Mouse (Mus musculus) myocyte (in vitro differentiated cells): ENCODE results near the gene Ccdc36.

Experiments used
- POLR2A ChIP-seq: IDR thresholded peaks from one replicate; pipeline ENCODE4 v1.6.1; 2011; ENCODE audit warnings: low read depth, mild to moderate bottlenecking, control low read depth, moderate library complexity; ENCODE audit not compliant: insufficient read length
- TCF12 ChIP-seq: IDR thresholded peaks from one replicate; pipeline ENCODE4 v1.6.1; 2011; ENCODE audit warnings: mild to moderate bottlenecking, control low read depth; ENCODE audit not compliant: poor library complexity, insufficient read depth, severe bottlenecking

- no peak for TF ChIP-seq POLR2A
- TF ChIP-seq TCF12, result no peak
Measured at GRCm38 (mm10) chr9:108431431-108432067, 3.3 kb upstream of the Ccdc36 start.
